Mouse (Mus musculus) adrenal gland, adult 2 months (tissue): ENCODE measurements at regions not wholly inside any gene's neighbourhood (a gene's known extent, or its start where the extent isn't known, plus 50 kb on each side); places are given as distances from the start of the nearest gene placed in this dataset.

Experiments used
- DNase-seq: peaks from one replicate; pipeline ENCODE4 v3.0.0; 2021

DNA sequence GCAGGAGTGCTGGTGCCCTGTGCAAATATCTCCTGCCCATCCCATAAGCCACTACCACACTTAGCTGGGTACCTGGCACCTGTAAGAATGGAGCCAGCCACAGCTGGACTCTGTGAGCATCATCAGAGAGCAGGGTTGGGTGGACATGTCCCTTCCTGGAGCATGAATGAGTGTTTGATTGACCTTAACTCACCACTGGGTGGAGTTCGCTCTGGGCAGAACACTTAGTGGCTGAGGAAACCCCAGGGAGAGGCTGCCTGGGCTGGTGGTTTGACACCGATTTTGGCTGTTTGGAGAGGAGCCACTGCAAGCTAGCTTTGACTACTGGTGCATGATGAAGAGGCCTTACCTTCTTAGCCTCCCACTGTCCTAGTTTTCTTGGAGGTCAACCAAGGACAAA, 208.3 kb upstream of the Rnaseh2b start:
- DNase-seq, result no peak

DNA sequence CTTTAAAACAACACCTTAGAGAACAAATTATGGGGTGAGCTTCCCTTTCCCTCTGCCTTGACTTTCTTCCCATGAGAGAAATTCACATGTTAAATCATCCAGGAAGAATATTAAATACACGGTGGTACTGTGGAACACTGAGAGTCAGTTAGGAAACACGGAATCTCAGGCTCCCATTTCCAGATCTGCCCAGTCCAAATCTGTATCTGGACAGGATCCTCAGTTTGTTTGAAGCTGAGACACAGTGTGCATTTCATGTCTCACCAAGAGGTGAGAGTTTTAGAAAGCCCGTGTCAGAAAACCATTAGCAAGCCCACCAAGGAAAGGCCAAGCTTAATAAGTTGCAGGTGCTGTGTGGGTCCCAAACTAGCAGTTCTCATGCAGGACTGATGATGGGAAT, 204.2 kb upstream of the Rnaseh2b start:
- no peak for DNase-seq

GRCm38 (mm10) chr14:62117532-62117931, 174.9 kb upstream of the Rnaseh2b start:
- no peak for DNase-seq

DNA sequence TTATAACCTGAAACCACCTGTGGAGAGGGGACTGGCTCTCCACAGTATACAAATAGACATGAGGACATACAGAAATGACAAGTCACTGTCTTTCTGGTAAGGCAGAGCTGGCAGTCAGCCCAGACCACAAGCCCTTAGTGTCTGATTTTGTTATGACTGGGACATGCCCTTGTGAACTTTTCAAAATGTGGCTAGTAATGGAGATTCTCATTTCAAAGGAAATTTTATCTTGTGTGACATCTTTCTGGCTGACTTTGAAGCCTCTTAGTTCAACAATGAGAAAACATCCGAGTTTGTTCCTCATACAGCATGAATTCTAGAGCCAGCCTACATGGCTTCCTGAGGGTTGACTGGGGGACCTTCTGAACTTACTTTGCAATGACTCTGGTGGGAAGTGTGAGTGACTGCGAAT, 173.8 kb upstream of the Rnaseh2b start:
- peak; percentile 50 for DNase-seq

GRCm38 (mm10) chr14:62128918-62129317, 163.5 kb upstream of the Rnaseh2b start:
- no peak for DNase-seq

DNA sequence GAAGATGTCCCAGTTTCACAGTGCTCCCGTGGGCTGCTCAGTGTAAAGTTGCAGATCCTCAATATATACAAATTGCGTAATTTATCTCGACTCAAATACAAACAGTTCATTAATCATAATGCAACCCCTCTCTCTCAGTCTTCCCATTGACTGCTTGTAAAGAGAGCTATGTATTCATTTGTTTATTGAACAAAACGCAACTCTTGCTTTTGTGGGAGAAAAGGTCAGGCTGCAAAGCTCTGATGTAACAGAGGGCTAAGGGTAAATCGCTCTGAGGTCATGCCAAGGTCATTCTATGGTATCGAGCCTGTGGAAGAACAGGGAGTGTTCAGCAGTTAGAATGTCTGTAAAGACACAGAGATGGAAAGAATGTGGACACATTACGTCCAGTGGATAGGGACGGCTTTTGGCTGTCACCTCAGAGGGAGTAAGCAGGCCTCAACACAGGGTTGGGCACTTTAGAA, 160.0 kb upstream of the Rnaseh2b start:
- no peak for DNase-seq

GRCm38 (mm10) chr14:62137981-62138380, 154.4 kb upstream of the Rnaseh2b start:
- DNase-seq, result no peak

DNA sequence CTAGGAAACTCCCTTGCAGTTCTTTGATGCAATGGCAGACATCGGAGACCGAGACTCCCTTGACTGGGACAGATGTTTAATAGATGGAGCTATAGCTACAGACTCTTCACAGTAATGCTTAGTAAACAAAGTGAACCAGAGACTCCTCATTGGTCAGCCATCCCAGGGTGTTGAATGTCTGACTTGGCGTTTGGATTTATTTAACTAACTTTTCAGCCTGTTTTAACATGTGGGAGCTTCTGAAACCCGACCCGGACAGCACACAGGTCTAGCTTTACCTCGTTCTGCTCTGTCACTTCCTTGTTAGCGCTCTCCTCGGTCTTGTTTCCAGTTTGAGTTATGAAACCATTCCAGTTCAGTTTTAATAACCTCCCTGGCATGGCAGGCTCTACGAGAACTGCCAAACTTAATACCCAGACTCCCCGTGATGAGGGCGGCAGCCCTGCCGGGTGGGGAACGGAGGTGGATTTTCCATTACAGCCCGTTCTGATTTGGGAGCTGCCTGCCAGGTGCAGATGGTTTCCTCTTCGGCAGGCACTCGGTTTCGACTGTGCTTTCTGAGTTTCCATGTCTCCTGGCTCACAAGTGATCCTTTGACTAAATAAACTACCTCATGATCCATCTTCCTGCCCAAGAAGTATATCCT, 147.9 kb upstream of the Rnaseh2b start:
- no peak for DNase-seq

- no peak for DNase-seq
Observed at GRCm38 (mm10) chr14:62157038-62157716, 135.2 kb upstream of the Rnaseh2b start.

DNA sequence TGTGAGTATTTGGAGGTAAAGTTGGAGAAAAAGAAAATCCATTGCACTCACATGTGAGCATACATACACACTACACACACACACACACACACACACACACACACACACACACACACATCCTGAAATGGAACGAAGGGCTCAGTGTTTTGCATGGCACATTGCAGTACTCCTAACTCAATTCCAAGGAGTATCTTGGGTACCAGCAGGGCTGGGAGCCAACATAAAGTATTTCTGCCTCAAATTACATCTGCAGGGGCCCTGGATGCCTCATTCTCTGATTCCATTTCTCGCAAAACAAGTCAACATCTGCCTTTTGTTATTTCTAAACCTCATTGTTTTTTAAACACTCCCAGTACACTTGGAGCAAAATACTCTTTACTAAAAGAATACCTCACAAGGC, 132.7 kb upstream of the Rnaseh2b start:
- no peak for DNase-seq

GRCm38 (mm10) chr14:62163120-62163796, 129.1 kb upstream of the Rnaseh2b start:
- peak; percentile 40 for DNase-seq

DNA sequence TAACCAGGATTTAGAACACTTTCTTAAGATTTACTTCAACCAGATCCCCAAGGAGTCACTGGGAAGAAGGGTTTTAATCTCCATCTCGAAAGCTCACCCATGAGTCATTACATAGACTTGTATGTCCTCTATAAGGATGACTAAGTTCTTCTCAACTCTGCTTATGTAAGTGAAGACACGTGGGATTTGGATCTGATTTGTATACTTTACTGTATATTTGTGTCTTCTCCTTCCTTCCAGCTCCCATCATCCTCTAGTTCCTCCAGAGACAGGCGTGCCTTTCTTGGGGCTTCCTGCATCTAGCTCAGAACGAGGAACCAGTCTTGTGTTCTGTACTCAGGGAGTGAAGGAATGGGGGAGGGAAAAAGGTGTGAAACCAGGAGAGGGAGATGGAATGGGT, 127.5 kb upstream of the Rnaseh2b start:
- DNase-seq, result no peak

- no peak for DNase-seq
Observed at GRCm38 (mm10) chr14:62166006-62166405, 126.4 kb upstream of the Rnaseh2b start.

- no peak for DNase-seq
Observed at GRCm38 (mm10) chr14:62166596-62166995, 125.8 kb upstream of the Rnaseh2b start.

- DNase-seq, result no peak
Observed at GRCm38 (mm10) chr14:62167090-62167489, 125.3 kb upstream of the Rnaseh2b start.

DNA sequence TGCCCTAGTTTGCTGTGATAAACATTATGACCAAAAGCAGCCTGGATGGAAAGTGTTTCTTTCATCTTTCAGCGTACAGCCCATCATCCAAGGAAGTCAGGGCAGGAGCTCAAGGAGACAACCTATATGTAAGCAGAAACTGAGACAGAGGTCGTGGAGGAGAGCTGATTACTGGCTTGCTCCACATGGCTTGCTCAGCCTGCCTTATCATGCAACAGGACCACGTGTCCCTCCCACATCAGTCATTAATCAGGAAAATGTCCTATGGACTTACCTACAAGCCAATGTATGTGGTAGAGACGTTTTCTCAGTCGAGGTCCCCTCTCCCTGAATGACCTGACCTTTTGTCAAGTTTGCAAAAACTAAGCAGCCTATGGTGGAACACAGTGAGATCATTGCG, 123.7 kb upstream of the Rnaseh2b start:
- no peak for DNase-seq

DNA sequence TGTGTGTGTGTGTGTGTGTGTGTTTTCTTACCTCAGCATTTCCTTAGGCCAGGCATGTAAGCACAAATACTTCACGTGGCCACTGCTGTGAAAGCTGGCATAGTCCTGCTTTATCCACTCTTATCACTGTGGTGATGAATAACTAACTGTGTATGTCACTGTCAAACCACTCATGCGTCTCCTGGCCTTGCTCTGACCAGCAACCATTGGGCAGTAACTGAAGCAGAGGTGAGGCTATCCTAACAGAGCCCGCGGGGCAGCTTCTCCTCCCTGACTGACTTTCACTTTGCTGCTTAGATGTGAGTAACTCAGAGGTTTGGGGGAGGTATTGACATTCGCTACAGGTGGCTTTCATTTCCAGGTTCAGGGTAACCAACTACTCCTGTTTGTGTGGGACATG, 122.0 kb upstream of the Rnaseh2b start:
- peak; percentile 61 for DNase-seq

DNA sequence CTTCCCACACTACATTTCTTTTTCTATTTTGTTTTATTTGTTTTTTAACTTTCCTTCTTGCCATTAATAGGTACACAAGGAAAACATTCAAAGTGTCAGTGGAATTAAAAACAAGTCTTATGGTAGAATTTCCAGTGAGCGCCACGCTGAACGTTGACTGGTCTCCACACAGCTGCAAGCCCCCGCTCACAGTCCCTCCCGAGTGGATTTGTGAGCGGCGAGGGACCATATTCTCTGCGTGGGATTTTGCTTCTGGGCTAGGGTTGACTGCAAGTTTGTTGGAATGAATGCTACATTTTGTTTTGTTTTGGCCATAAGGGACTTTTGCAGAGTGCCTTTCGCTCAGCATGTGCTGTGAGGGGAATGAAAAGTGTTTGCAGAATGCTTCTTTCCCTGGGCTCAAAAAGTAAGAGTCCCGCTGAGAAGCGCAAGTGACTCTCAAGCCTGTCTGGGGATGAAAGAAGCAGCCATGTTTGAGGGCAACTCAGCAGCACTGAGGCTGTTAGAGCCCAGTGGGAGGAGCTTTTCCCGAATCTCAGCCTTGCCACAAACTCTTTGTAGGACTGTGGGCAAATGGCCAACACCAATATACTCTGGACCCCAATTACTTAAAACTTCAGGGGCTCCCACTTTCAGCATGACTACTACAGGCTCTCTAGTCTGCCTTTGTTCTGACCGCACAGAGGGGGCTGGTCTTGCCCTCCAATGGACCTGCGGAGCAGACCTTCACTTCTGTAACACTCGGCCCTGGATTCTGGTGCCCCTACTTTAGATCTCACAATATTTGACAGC, 120.9 kb upstream of the Rnaseh2b start:
- no peak for DNase-seq

DNA sequence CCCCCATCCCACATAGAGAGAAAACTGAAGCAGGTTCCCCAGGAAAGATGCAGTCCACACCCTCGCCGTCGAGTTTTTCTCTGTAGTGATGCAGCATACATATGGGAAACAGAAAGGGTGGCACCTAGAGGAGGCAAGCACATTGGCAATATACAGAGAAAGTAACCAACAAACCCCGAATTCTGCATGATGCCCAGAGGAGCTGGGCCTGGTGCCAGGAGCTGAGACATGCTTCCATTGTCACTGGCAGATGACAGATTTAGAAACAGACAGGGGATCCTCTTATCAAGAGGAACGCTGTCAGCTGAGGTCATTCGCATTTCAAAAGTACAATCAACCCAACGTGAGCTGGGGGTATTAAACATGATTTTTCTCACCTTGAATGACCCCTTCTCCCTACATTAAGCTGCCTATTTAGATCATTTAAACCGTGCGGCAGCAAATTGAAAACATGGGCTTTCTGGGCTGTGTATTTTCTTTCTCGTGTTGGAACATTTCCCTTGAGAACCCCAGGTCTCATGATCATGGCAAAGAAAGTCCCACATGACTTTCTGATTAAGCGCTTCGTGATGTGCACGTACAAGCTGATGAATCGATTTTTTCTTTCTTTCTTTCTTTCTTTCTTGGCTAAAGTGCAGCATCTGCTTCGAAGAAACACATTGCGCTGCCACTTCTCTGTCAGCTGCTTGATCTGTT, 118.4 kb upstream of the Rnaseh2b start:
- DNase-seq, result peak; percentile 83

GRCm38 (mm10) chr14:62175384-62176048, 116.9 kb upstream of the Rnaseh2b start:
- no peak for DNase-seq

DNA sequence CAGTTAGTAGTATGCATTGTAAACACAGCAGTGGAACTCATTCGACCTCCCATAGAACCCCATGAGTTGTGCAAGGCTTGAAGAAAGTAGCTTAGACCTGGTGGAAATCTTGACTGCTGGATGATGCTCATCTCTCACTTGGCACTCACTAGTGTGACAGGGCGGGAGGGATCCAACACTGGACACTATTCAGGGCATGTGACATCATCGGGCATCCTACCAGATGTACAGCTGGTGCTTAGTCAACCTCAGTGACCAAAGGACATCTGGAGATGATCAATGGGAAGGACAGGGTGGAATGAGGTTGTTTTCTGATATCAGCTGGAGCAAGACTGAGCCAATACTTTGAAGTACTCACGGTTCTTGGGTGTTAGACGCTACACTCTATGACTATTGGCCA, 114.9 kb upstream of the Rnaseh2b start:
- DNase-seq, result peak; percentile 19
